Mouse (Mus musculus) neutrophil, adult 5-6 weeks (primary cell): ENCODE data around the gene Efna2. TPM values are rescaled to one million over a fixed set of nuclear protein-coding genes. Genes with fewer than 3 reads are reported as not detected.
"Not testable (repeated sequence)": the region's sequence is repeated elsewhere in the genome, so short reads cannot be mapped to it uniquely, and the experiment has no call there.

Experiments used
- ATAC-seq: fragments of 151-379, 151-347 bp; 2 replicates; pipeline ENCODE4 v1.8.0; 2017; ENCODE audit warnings: mild to moderate bottlenecking, moderate TSS enrichment; ENCODE audit not compliant: insufficient number of reproducible peaks, poor library complexity, low FRiP score, severe bottlenecking; ENCODE audit errors: extremely low read depth
- total RNA-seq: library from RNA; stranded (forward); fragments of 200-1000 nt; gene quantifications from 2 replicates; pipeline ENCODE4 v1.2.3, GENCODE M21; 2017

The Efna2 gene
- total RNA-seq, 1 experiment from 2014 or later, result not detected

DNA sequence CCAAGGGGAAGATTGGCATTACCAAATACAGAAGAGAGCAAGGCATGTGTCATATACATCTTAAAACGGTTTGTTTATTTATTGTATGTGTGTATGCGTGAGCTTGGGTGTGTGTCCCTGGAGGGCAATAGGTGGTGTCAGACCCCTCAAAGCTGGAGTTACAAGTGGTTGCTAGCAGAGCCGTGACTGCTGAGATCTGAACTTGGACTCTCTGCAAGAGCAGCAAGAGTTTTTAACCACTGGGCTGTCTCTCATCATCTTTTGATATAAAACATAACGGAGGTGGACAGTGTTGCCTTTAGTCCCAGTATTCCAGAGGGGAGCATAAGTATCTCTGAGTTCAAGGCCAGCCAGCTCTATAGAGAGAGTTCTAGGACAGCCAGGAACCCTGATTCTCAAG is 29.0 kb downstream of the Efna2 start:
- no peak for ATAC-seq

DNA sequence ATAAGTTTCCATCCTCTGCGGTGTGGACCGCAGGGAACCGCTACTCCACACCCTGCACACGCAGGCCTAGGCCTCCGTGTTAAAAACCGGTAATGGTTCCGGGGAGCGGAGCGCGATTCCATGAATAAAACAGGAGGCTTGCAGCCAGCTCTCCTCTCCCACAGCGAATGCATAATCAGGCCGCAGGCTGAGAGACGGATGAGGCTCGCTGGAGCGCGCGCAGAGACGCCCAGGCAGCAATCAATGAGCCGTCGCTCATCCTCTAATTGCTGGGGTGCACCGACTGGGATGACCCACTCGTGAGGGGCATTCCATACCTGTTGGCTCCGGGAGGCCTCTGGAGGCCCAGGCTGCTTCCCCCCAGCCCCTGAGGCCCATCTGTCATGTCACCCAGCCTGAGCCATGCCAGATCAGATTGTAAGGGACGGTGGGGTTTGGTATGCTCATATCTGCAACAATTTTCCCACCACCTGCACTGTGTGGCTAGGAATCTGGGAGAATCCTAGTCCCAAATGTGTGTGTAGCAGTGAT is 29.6 kb downstream of the Efna2 start:
- no peak for ATAC-seq

DNA sequence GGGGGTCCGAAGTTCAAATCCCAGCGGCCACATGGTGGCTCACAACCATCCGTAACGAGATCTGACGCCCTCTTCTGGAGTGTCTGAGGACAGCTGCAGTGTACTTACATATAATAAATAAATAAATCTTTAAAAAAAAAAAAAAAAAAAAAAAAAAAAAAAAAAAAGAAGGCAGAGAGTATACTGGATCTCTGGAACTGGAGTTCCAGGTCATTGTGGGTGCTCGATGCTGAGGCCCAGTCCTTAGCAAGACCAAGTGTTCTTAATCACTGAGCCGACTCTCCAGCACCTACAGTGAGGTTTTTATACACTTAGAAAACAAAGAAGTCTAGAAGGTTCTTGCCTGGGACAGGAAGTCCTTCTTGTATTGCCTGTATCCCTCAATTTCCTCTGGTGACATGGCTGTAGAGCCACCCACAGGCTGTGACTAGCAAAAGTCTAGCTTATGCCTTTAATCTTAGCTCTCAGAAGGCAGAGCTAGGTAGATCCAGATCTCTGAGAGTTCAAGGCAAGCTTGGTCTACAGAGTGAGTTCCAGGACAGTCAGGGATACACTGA is 32.3 kb downstream of the Efna2 start:
- ATAC-seq, result not testable (repeated sequence)

DNA sequence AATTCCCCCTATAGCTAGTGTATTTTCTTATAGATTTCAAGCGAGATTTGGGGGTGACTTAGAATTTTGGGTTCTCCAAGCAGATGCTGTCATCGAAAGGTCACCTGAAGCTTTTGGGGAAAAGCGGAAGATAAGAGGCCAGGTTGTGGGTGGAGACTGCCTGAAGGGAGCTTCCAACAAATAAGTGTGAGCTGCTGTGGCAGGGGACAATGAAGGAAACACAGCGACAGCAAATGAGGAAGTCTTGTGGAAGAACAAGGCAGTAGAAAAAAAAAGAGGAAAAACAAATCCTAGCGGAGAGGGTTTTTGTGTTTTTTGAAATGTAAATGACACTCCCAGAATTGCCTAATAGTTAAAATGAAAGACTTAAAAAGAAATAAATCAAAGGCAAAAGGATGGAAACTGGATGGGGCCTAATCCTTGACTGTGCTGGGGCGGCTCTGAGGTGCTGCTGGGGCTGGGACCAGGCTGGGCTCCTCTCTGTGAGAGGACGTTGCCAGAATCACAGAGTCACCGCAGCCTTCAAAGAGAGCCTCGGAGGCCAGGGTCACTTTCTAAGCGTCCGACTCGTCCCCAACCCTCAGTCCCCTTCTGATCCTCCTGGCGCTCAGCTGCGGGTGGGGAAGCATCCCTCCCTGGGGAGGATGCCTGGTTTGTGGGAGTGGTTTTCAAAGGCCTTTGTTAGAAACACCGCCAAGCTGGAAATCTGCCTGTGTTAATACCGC is 35.9 kb downstream of the Efna2 start:
- no peak for ATAC-seq

DNA sequence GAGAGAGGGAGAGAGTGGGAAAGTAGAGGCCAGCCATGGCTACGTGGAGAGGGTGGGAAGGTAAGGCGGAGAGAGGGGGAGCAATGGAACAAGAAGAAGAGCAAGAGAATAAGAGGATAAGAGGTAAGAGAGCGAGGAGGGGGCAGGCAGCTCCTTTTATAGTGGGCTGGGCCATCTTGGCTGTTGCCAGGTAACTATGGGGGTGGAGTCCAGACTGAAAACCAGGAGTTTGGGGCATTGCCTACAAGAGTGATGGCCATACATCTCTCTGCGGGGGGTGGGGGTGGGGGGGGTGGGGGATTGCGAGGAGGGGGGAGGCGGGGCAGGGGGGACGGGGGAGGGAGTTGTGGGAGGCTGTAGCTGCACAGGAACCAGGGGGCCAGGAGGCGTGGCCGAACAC is 41.4 kb downstream of the Efna2 start:
- no peak for ATAC-seq

DNA sequence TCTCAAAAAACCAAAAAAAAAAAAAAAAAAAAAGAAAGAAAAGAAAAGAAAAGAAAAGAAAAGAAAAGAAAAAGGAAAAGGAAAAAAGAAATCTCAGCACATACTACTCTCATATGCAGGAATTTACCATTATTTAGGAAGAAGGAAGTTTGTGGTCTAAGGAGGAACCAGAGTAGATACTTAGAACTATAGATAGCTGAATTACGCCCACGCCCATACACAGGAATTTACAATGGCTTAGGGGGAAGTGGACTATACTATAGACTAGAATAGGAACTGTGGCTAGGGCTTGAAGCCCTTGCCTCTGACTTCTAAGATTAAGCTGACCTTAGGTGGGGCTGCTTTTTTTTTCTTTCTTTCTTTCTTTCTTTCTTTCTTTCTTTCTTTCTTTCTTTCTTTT is 43.9 kb downstream of the Efna2 start:
- not testable (repeated sequence) for ATAC-seq

DNA sequence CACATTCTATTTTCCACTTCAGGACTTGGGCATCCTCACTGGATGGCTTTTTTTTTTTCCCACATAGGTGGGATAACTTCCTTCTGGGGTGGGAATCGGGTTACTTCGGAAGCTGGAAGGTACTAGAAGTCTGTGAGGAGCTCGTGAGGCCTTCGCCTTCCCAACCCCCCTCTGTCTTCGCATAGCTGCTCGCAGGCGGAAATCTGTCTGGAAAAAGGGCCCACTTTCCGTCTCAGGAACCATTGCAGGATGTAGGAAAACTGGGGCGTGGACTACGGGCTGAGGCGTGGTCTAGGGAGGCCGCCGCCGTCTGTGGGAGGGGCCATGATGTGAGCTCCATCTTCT is 46.8 kb downstream of the Efna2 start:
- ATAC-seq, result no peak

DNA sequence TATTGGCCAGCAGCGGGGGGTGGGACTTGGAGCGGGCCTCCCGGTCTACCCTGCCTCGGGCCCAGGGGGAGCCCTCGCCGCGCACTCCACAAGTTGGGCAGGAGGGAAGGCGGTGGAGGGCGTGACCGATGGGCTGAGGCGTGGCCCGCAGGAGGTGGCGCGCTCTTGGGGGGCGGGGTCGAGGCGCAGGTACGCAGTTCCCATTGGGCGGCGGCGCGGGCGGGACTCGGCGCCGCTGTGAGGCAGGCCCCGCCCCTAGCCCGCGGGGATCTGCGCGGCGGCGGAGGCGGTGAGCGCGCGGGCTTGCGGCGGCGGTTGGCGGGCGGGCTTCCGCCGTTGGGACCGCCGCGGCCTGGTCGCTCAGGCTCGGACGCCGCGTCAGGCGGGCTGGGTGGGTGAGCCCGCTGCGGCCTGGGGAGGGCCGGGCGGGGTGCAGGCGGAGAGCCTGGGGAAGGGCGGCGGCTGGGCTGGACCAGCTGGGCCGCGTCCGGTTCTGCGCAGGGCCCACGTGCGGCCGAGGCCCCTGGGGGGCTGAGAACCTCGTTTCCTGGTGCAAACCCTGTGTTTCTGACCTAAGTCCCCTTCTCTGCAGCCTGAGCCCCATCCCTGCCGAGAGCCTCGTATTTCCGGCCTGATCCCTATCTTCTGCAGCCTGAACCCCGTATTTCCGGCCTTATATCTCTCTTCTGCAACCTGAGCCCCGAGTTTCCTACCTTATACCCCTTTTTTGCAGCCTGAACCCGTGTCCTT is 47.3 kb downstream of the Efna2 start, which contains the start of gene Mum1:
TSS of gene Mum1 (plus strand) at position 19 of the 750 bp plus-strand sequence.
- peak; percentile 90 for ATAC-seq

DNA sequence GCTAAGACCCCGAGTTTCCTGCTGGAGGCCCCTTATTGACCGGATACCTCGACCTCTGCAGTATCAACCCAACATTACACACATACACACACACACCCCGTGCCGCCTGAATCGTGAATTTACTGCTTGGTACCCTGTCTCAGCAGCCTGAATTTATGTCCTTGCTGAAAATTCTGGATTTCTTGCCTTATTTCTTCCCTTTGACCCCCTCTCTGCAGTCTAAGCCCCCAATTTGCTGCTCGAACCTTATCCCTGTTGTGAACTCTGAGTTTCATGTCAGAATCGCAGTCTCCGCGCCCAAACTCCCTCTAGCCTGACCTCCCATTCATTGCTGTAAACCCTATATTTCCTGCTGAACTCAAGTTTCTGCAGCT is 47.9 kb downstream of the Efna2 start:
- no peak for ATAC-seq

DNA sequence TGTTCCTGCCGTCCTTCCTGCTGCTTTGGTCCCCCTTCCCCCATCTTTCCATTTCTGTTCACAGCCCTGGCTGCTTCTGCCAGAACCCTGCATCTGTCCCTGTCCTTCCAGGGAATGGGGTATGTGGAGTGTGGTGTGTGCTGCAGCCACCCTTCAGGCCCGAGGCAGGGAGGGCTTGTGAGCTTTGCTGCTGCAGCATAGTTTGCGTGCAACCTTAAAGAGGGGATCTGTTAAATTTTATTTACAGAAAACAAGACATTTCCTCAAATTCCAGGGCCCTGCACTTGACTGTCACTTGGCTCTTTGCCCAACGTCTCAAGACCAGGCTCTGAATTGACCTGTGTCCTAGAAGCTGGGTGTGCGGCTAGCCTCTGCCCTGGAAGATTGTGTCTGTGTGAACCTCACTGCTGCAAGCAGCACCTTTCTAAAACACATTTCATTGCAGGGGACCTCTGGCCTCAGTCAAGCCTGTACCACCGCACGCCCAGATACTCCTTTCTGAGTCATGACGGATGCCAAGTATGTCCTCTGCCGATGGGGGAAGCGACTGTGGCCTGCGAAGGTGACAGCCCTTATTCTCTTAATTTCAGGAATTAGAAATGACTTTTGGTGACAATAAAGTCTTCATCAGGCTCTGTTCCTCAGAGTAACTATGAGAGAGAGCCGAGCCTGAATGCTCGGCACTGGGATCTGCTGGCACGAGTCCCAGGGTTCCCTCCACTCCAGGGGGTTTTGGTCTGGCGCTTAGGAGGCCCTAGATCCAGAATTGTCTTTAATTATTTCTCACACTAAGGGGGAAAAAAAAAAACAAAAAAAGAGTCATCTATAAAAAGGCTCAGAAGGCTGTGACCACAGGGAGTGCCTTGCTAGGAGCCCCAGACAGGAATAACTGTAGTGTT is 48.8 kb downstream of the Efna2 start:
- ATAC-seq, result no peak

DNA sequence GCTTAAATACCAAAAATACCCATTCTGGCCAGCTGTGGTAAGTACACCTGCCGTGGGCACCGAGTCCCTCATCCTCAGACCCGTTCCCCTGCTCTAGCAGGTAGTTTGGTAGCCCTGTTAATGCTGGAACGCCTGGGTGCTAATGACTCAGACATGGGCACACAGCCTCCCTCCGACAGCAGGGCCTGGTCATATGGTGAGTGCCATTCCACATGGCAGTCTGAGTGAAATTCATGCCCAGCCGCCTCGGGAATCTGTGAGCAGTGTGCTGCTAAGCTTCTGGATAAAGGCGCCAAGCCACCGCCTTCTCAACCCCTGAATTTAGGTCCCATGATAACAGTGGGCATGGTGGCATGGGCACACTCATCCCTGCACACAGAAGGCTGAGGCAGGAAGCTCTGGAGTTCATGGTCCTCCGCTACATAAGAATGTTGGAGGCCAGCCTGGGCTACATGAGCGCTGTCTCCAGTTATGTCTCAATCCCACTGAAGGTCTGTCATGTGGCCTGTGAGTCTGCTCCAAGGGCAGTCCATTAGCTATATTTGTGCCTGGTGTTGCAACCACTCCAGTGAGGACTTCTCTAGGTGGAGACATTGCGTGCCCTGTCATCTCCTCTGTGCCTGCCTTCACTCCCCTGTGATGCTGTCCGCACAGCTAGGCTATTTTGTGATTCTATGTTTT is 57.0 kb downstream of the Efna2 start:
- ATAC-seq, result no peak

DNA sequence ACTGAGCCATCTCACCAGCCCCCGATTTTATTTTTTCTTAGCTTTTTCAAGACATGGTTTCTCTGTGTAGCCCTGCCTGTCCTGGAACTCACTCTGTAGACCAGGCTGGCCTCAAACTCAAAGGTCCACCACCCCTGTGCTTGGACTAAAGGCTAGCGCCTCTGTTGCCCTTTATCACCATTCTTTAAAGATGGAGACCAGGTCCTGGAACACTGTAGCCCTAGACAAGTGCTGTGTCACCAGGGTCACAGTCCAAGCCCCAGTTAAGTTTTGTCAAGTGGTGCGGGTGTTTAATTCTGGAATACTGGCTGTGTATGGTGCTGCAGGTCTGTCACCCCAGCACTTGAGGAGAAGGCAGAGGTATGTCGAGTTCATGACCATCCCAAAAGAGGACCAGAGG is 57.7 kb downstream of the Efna2 start:
- no peak for ATAC-seq

DNA sequence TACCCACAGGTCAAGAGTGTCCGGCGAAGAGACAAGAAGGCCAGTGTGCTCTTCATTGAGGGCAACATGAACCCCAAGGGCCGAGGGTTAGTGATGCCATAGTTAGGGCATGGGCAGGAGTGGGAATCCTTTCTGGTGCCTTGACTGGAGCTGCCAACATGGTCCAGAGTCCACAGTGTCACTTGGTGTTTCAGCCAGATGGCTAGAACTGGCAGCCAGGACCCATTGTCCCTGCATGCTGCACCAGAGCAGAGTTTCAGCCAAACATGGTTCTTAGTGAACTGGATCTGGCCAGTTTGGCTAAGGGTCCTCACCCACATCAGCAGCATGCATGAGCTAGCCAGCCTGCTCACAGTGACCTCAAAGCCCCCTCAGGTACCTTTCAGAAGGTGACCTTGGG is 59.0 kb downstream of the Efna2 start:
- ATAC-seq, result no peak

Other genes with a start within 250 kb of the Efna2 start
- 11.4 and 15.9 TPM in 2 replicates for gene Wdr18, start 219.3 kb upstream of the Efna2 start, total RNA-seq
- gene Grin3b, start 208.8 kb upstream of the Efna2 start, total RNA-seq, result not detected in 2 replicates
- 80.7 and 81.4 TPM in 2 replicates for gene Tmem259, start 195.2 kb upstream of the Efna2 start, total RNA-seq
- gene Cnn2, start 190.9 kb upstream of the Efna2 start, total RNA-seq, result 284 and 308 TPM in 2 replicates
- gene Abca7, start 183.0 kb upstream of the Efna2 start, total RNA-seq, result 45.9 and 53.7 TPM in 2 replicates
- 695 and 736 TPM in 2 replicates for gene Arhgap45, start 162.8 kb upstream of the Efna2 start, total RNA-seq
- gene Polr2e, start 139.7 kb upstream of the Efna2 start, total RNA-seq, result 47.7 and 66.4 TPM in 2 replicates
- 206 and 276 TPM in 2 replicates for gene Gpx4, start 132.3 kb upstream of the Efna2 start, total RNA-seq
- gene Sbno2, start 73.9 kb upstream of the Efna2 start, total RNA-seq, result 232 and 238 TPM in 2 replicates
- gene Stk11, start 63.7 kb upstream of the Efna2 start, total RNA-seq, result 229 and 235 TPM in 2 replicates
- 34.4 and 38.6 TPM in 2 replicates for gene Atp5d, start 40.9 kb upstream of the Efna2 start, total RNA-seq
- gene Cbarp, start 38.6 kb upstream of the Efna2 start, total RNA-seq, result 0.98 and 1.6 TPM in 2 replicates
- gene Midn, start 31.2 kb upstream of the Efna2 start, total RNA-seq, result 126 and 143 TPM in 2 replicates
- 151 and 158 TPM in 2 replicates for gene Cirbp, start 13.5 kb upstream of the Efna2 start, total RNA-seq
- gene 1600002K03Rik, start 6.5 kb upstream of the Efna2 start, total RNA-seq, result 10.3 and 14.2 TPM in 2 replicates
- 42.0 and 43.6 TPM in 2 replicates for gene Mum1, start 47.0 kb downstream of the Efna2 start, total RNA-seq
- 54.3 and 69.8 TPM in 2 replicates for gene Ndufs7, start 69.6 kb downstream of the Efna2 start, total RNA-seq
- gene Gamt, start 81.5 kb downstream of the Efna2 start, total RNA-seq, result 0.70 and 2.7 TPM in 2 replicates
- gene Dazap1, start 82.0 kb downstream of the Efna2 start, total RNA-seq, result 83.8 and 93.6 TPM in 2 replicates
- 1,847 and 1,925 TPM in 2 replicates for gene Rps15, start 113.0 kb downstream of the Efna2 start, total RNA-seq
- gene Apc2, start 116.5 kb downstream of the Efna2 start, total RNA-seq, result 0.23 and 0.37 TPM in 2 replicates
- gene 2310011J03Rik, start 141.1 kb downstream of the Efna2 start, total RNA-seq, result 17.5 and 20.7 TPM in 2 replicates
- gene Pcsk4, start 150.0 kb downstream of the Efna2 start, total RNA-seq, result 0.25 TPM in 1 of 2 replicates, not detected in the other
- not detected in 2 replicates for gene Reep6, start 150.5 kb downstream of the Efna2 start, total RNA-seq
- not detected in 2 replicates for gene Adamtsl5, start 168.9 kb downstream of the Efna2 start, total RNA-seq
- gene Plk5, start 177.0 kb downstream of the Efna2 start, total RNA-seq, result not detected in 2 replicates
- 4.1 and 4.8 TPM in 2 replicates for gene Mex3d, start 208.2 kb downstream of the Efna2 start, total RNA-seq
- gene Mbd3, start 220.1 kb downstream of the Efna2 start, total RNA-seq, result 26.9 and 27.0 TPM in 2 replicates
- gene Uqcr11, start 227.3 kb downstream of the Efna2 start, total RNA-seq, result 35.4 and 38.2 TPM in 2 replicates